Mouse (Mus musculus): ENCODE measurements at regions not wholly inside any gene's neighbourhood (a gene's known extent, or its start where the extent isn't known, plus 50 kb on each side); places are given as distances from the start of the nearest gene placed in this dataset.

- Histone ChIP-seq H3K9me3 (ENCODE audit: low read length) (no peaks in the 10 kb centered on the region), H3K36me3 (ENCODE audit: insufficient read depth, low read length) (no peaks in the 10 kb centered on the region), H3K4me2 (ENCODE audit: low read depth, low read length, poor library complexity, severe bottlenecking) (no peak overlapping the region), H3K27ac (ENCODE audit: low read depth, low read length) (no peak overlapping the region), H3K9ac (replicated peaks; ENCODE audit: low read length, poor library complexity, severe bottlenecking) (no peak overlapping the region), H3K27me3 (ENCODE audit: insufficient read depth, low read length) (no peaks in the 10 kb centered on the region), H3K4me3 (ENCODE audit: low read depth, low read length) (no peak overlapping the region), H3K4me1 (ENCODE audit: insufficient read depth, low read length) (no peaks in the 10 kb centered on the region)
- WGBS: 78% methylated on average over 7 of the region's 7 CpGs
- DNase-seq (ENCODE audit: low spot score) (no peak), ATAC-seq (ENCODE audit: low FRiP score) (no peak)
- TF ChIP-seq CTCF (IDR thresholded peaks at IDR 0.05): no peak
Observed at GRCm38 (mm10) chr8:64434648-64435047, 228.6 kb upstream of the Tll1 start.

- no peak for TF ChIP-seq CTCF (IDR thresholded peaks at IDR 0.05)
- no peak overlapping the region for H3K27ac ChIP-seq (ENCODE audit: low read depth, low read length)
- H3K9ac ChIP-seq (replicated peaks; ENCODE audit: low read length, poor library complexity, severe bottlenecking): no peak overlapping the region
- no peaks in the 10 kb centered on the region for H3K4me1 ChIP-seq (ENCODE audit: insufficient read depth, low read length)
- DNase-seq (ENCODE audit: low spot score) (no peak), ATAC-seq (ENCODE audit: low FRiP score) (no peak)
- no peaks in the 10 kb centered on the region for H3K27me3 ChIP-seq (ENCODE audit: insufficient read depth, low read length)
- H3K36me3 ChIP-seq (ENCODE audit: insufficient read depth, low read length): no peaks in the 10 kb centered on the region
- WGBS: 26% methylated on average over 4 of the region's 4 CpGs
- no peak overlapping the region for H3K4me2 ChIP-seq (ENCODE audit: low read depth, low read length, poor library complexity, severe bottlenecking)
- no peaks in the 10 kb centered on the region for H3K9me3 ChIP-seq (ENCODE audit: low read length)
- H3K4me3 ChIP-seq (ENCODE audit: low read depth, low read length): no peak overlapping the region
Observed at GRCm38 (mm10) chr8:64422850-64423214, 216.8 kb upstream of the Tll1 start.

- Histone ChIP-seq H3K4me3 (ENCODE audit: low read depth, low read length) (no peak overlapping the region), H3K9me3 (ENCODE audit: low read length) (no peaks in the 10 kb centered on the region), H3K27ac (ENCODE audit: low read depth, low read length) (no peak overlapping the region), H3K36me3 (ENCODE audit: insufficient read depth, low read length) (no peaks in the 10 kb centered on the region), H3K4me1 (ENCODE audit: insufficient read depth, low read length) (no peaks in the 10 kb centered on the region), H3K9ac (replicated peaks; ENCODE audit: low read length, poor library complexity, severe bottlenecking) (no peak overlapping the region), H3K4me2 (ENCODE audit: low read depth, low read length, poor library complexity, severe bottlenecking) (no peak overlapping the region), H3K27me3 (ENCODE audit: insufficient read depth, low read length) (no peaks in the 10 kb centered on the region)
- ATAC-seq (ENCODE audit: low FRiP score) (no peak), DNase-seq (ENCODE audit: low spot score) (peak; percentile 54)
- TF ChIP-seq CTCF (IDR thresholded peaks at IDR 0.05): no peak
- WGBS: 13% methylated on average over 8 of the region's 8 CpGs
Observed at GRCm38 (mm10) chr8:64422200-64422849, 216.3 kb upstream of the Tll1 start.

DNA sequence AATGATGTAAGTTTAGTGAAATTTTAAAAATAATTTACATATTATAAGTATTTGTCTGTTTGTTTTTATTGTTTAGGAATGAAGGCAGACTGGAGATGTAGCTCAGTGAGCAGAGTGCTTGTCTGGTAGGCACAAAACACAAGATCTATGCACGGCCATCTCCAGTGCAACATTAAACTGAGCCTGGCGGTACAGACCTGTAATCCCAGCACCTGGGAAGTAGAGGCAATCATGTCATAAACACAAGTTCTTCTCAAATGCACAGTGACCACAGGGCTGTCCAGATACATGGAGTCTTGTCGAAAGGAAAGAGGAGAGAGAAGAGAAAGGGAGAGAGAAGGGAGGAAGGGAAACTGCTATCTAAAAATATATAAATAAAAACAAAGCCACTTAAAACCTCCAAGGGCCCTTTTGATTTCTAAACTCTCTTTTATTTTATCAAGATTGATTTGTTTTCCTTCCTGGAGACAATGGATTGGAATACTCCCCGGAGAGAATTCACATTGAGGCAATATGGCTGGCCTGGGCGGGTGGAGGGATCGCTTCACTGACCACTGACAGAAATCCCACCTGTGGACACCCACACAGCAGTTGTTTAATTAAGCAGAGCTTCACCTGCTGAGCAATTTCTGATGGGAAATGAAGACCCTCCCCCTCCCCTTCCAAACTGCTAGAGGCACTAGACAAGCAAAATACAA lies 215.6 kb upstream of the Tll1 start:
- Histone ChIP-seq H3K4me1 (ENCODE audit: insufficient read depth, low read length) (no peaks in the 10 kb centered on the region), H3K27ac (ENCODE audit: low read depth, low read length) (no peak overlapping the region), H3K9ac (replicated peaks; ENCODE audit: low read length, poor library complexity, severe bottlenecking) (no peak overlapping the region), H3K9me3 (ENCODE audit: low read length) (no peaks in the 10 kb centered on the region), H3K27me3 (ENCODE audit: insufficient read depth, low read length) (no peaks in the 10 kb centered on the region), H3K4me3 (ENCODE audit: low read depth, low read length) (no peak overlapping the region), H3K36me3 (ENCODE audit: insufficient read depth, low read length) (no peaks in the 10 kb centered on the region), H3K4me2 (ENCODE audit: low read depth, low read length, poor library complexity, severe bottlenecking) (no peak overlapping the region)
- TF ChIP-seq CTCF (IDR thresholded peaks at IDR 0.05): no peak
- WGBS: 68% methylated on average over 6 of the region's 6 CpGs
- ATAC-seq (ENCODE audit: low FRiP score) (no peak), DNase-seq (ENCODE audit: low spot score) (no peak)

GRCm38 (mm10) chr8:64412488-64413188 lies 206.6 kb upstream of the Tll1 start:
- DNase-seq (ENCODE audit: low spot score): peak; percentile 45
- H3K9ac ChIP-seq (replicated peaks; ENCODE audit: low read length, poor library complexity, severe bottlenecking): no peak overlapping the region
- no peaks in the 10 kb centered on the region for H3K36me3 ChIP-seq (ENCODE audit: insufficient read depth, low read length)
- H3K4me2 ChIP-seq (ENCODE audit: low read depth, low read length, poor library complexity, severe bottlenecking): no peak overlapping the region
- WGBS: 33% methylated on average over 15 of the region's 15 CpGs
- no peaks in the 10 kb centered on the region for H3K27me3 ChIP-seq (ENCODE audit: insufficient read depth, low read length)
- no peak for ATAC-seq (ENCODE audit: low FRiP score)
- no peak for TF ChIP-seq CTCF (IDR thresholded peaks at IDR 0.05)
- H3K9me3 ChIP-seq (ENCODE audit: low read length): no peaks in the 10 kb centered on the region
- no peaks in the 10 kb centered on the region for H3K4me1 ChIP-seq (ENCODE audit: insufficient read depth, low read length)
- H3K27ac ChIP-seq (ENCODE audit: low read depth, low read length): no peak overlapping the region
- no peak overlapping the region for H3K4me3 ChIP-seq (ENCODE audit: low read depth, low read length)

Measured in midbrain, postnatal 0 days (tissue).